In genomic region chr8:106287445-106287844, GRCm38 (mm10) we compare ENCODE assay signal across 23 mouse cellular contexts. TPM values are rescaled to one million over a fixed set of nuclear protein-coding genes. Genes with fewer than 3 reads are reported as not detected.
DNase-seq lines count a peak whose midpoint lies in the region; ATAC-seq and TF ChIP-seq lines count a peak whose summit lies in the region.
"Had no signal": no experiment of that assay in that cellular context is flagged by ENCODE, and none has a peak within 500 bp of the region (broad histone marks: within the 10 kb centered on the region; RNA-seq: fewer than 3 reads in every experiment).

No protein-coding gene starts in this region.

- H3K27me3 ChIP-seq in CH12.LX (replicated peaks), result peaks cover 33% of the 10 kb centered on the region
- H3K27me3 ChIP-seq in intestine, embryonic 16.5 days (replicated peaks; ENCODE audit: control insufficient read depth, insufficient read depth, low read length), result no peaks in the 10 kb centered on the region
- no peaks in the 10 kb centered on the region for H3K27me3 ChIP-seq in stomach, embryonic 15.5 days (replicated peaks)
- H3K27me3 ChIP-seq: forebrain, embryonic 12.5 days; heart, embryonic 13.5 days; liver, embryonic 15.5 days had no signal

- in situ Hi-C loops in CH12.LX (cut with MboI; ENCODE audit: low pct_ligation_motif_present, low pct_unique_long_range_greater_than_20kb, low sequenced_read_pairs), result no loop called here

- H3K9me3 ChIP-seq in CH12.LX (replicated peaks; ENCODE audit: low read length), result no peaks in the 10 kb centered on the region
- no peaks in the 10 kb centered on the region for H3K9me3 ChIP-seq in intestine, embryonic 16.5 days (ENCODE audit: control insufficient read depth, low read length)
- no peaks in the 10 kb centered on the region for H3K9me3 ChIP-seq in stomach, embryonic 15.5 days
- H3K9me3 ChIP-seq: forebrain, embryonic 12.5 days; G1E; heart, embryonic 13.5 days; limb, embryonic 10.5 days; liver, embryonic 15.5 days had no signal

- H3K4me1 ChIP-seq in CH12.LX (ENCODE audit: control insufficient read depth in 1 of 2, insufficient read depth in 2 of 2), result peaks cover 0 to 6% of the 10 kb centered on the region in 2 experiments; a peak in 2 of 4 replicates
- H3K4me1 ChIP-seq in intestine, embryonic 16.5 days (ENCODE audit: control insufficient read depth, insufficient read depth, low read length), result peaks cover 8% of the 10 kb centered on the region; the same call in 1 of the 2 replicates
- no peaks in the 10 kb centered on the region for H3K4me1 ChIP-seq in stomach, embryonic 15.5 days
- H3K4me1 ChIP-seq: heart, embryonic 13.5 days; limb, embryonic 10.5 days; liver, embryonic 15.5 days had no signal

- H3K4me3 ChIP-seq in CH12.LX (replicated peaks in 1 of 3; ENCODE audit: low read depth in 2 of 3, low read length in 2 of 3, poor library complexity in 1 of 3), result no peak overlapping the region
- no peak overlapping the region for H3K4me3 ChIP-seq in intestine, embryonic 16.5 days (ENCODE audit: low read length)
- H3K4me3 ChIP-seq in stomach, embryonic 15.5 days (replicated peaks), result no peak overlapping the region
- H3K4me3 ChIP-seq: forebrain, embryonic 12.5 days; heart, embryonic 13.5 days; limb, embryonic 10.5 days; liver, embryonic 15.5 days had no signal

- H3K27ac ChIP-seq in CH12.LX (ENCODE audit: insufficient read depth, low read depth), result no peak overlapping the region
- peak overlapping the region; percentile 69 for H3K27ac ChIP-seq in intestine, embryonic 16.5 days (ENCODE audit: low read length)
- peak overlapping the region; percentile 64 for H3K27ac ChIP-seq in stomach, embryonic 15.5 days
- H3K27ac ChIP-seq: forebrain, embryonic 12.5 days; heart, embryonic 13.5 days; limb, embryonic 10.5 days; liver, embryonic 15.5 days had no signal

- TF ChIP-seq CTCF in CH12.LX (conservative IDR thresholded peaks at IDR 0.05 in 1 of 2, IDR thresholded peaks at IDR 0.05 in 1 of 2; ENCODE audit: low read depth in 2 of 2, low read length in 2 of 2), result no peak

- peak; percentile 76 for DNase-seq in 3T3-L1 (ENCODE audit: low read depth, low spot score)
- DNase-seq in CH12.LX (ENCODE audit: extremely low read depth), result no peak
- no peak for DNase-seq in kidney, adult 8-10 months
- DNase-seq in natural killer cell, adult 2 months (ENCODE audit: low spot score in 2 of 2), result no peak
- DNase-seq: adrenal gland, adult 2 months; cerebellum, adult 9-11 months; gastrocnemius, postnatal 10 days; heart, adult 11 months; kidney, adult 2 months; kidney, postnatal 25 days; lung, postnatal 14 days; right cerebral cortex, postnatal 4 days; thymus, postnatal 4 days had no signal

- TF ChIP-seq EP300 in CH12.LX (IDR thresholded peaks at IDR 0.05; ENCODE audit: low read length), result no peak

- H3K4me2 ChIP-seq in CH12.LX (ENCODE audit: insufficient read depth, low read depth, poor library complexity, severe bottlenecking), result no peak overlapping the region
- H3K4me2 ChIP-seq in intestine, embryonic 16.5 days (ENCODE audit: low read depth, low read length), result no peak overlapping the region
- no peak overlapping the region for H3K4me2 ChIP-seq in stomach, embryonic 15.5 days
- H3K4me2 ChIP-seq: forebrain, embryonic 12.5 days; heart, embryonic 13.5 days; liver, embryonic 15.5 days had no signal

- dilution Hi-C loops in CH12.LX (cut with MboI; ENCODE audit: extremely low pct_ligation_motif_present, extremely low pct_unique_long_range_greater_than_20kb, low sequenced_read_pairs), result no loop called here

- no peak overlapping the region for H3K9ac ChIP-seq in CH12.LX (ENCODE audit: insufficient read depth, low read depth)
- H3K9ac ChIP-seq in intestine, embryonic 16.5 days (ENCODE audit: low read depth, low read length), result no peak overlapping the region
- H3K9ac ChIP-seq in stomach, embryonic 15.5 days, result no peak overlapping the region
- H3K9ac ChIP-seq: forebrain, embryonic 12.5 days; heart, embryonic 13.5 days; liver, embryonic 15.5 days had no signal

- TF ChIP-seq RAD21 in CH12.LX (IDR thresholded peaks at IDR 0.05; ENCODE audit: low read depth, low read length), result no peak

- ATAC-seq in intestine, embryonic 16.5 days, result peak; percentile 85
- ATAC-seq in stomach, embryonic 15.5 days (ENCODE audit: insufficient read depth, low FRiP score, low read depth), result peak; percentile 61; the same call in 1 of the 2 replicates
- ATAC-seq in cerebellum, adult (ENCODE audit: insufficient number of reproducible peaks, low FRiP score, low TSS enrichment), result no peak
- ATAC-seq: hindbrain, embryonic 16.5 days had no signal

- no peak for TF ChIP-seq POLR2A in CH12.LX (IDR thresholded peaks at IDR 0.05; ENCODE audit: low read depth, low read length)

- no peaks in the 10 kb centered on the region for H3K36me3 ChIP-seq in CH12.LX (replicated peaks in 1 of 2; ENCODE audit: control insufficient read depth in 1 of 2, insufficient read depth in 1 of 2, low read length in 1 of 2)
- no peaks in the 10 kb centered on the region for H3K36me3 ChIP-seq in intestine, embryonic 16.5 days (ENCODE audit: control insufficient read depth, insufficient read depth, low read length)
- H3K36me3 ChIP-seq in stomach, embryonic 15.5 days, result no peaks in the 10 kb centered on the region
- H3K36me3 ChIP-seq: forebrain, embryonic 12.5 days; G1E; heart, embryonic 13.5 days; limb, embryonic 10.5 days; liver, embryonic 15.5 days had no signal

- no peaks in the 10 kb centered on the region for H3K79me2 ChIP-seq in CH12.LX (replicated peaks; ENCODE audit: control insufficient read depth, extremely low read depth, insufficient read depth, poor library complexity, severe bottlenecking)

- WGBS in intestine, embryonic 16.5 days, result 12% methylated on average over 2 of the region's 2 CpGs
- 20% methylated on average over 2 of the region's 2 CpGs for WGBS in stomach, embryonic 15.5 days

TF ChIP-seq in CH12.LX, 34 proteins besides CTCF, POLR2A, EP300 and RAD21:
- peak; percentile 64 for TF ChIP-seq CHD2 (IDR thresholded peaks at IDR 0.05; ENCODE audit: low read length)
- no peak for TF ChIP-seq HCFC1 (IDR thresholded peaks at IDR 0.05; ENCODE audit: low read depth, low read length)
- TF ChIP-seq ZKSCAN1 (IDR thresholded peaks at IDR 0.05; ENCODE audit: borderline replicate concordance, low read depth, low read length), result no peak
- no peak for TF ChIP-seq PAX5 (IDR thresholded peaks at IDR 0.05; ENCODE audit: low read length)
- TF ChIP-seq TCF12 (IDR thresholded peaks at IDR 0.05; ENCODE audit: low read depth, low read length), result no peak
TF ChIP-seq in CH12.LX: peak in this region for 1.

RNA-seq across cellular contexts. Expression of gene Smpd3, which starts 50.3 kb away (rescaled TPM):
- total RNA-seq in CH12.LX (2012; rRNA removed) (0.21 and 0.25 TPM in 2 replicates), CH12.LX (2014; rRNA removed) (0.16 and 0.23 TPM in 2 replicates)
- 0.16 and 0.19 TPM in 2 replicates for polyA plus RNA-seq in CH12.LX (2012; ENCODE audit: insufficient read length, low read depth)
- polyA plus RNA-seq in intestine, embryonic 16.5 days (2015; fragmentation: Nextera tagmentation; extraction: Ambion mirVana), result 21.7 and 23.3 TPM in 2 replicates
- 16.4 and 17.3 TPM in 2 replicates for polyA plus RNA-seq in stomach, embryonic 15.5 days (2015; fragmentation: Nextera tagmentation; extraction: Ambion mirVana)
- total RNA-seq: G1E; megakaryocyte-erythroid progenitor cell, adult 5-6 weeks had no signal
- polyA plus RNA-seq: G1E had no signal

Comparison
In these comparisons a context has a peak if more than half of its experiments do, and no peak if none do; other contexts are left out.
1. RNA of gene Smpd3, which starts 50.3 kb away (polyA plus RNA-seq): 21.7 to 23.3 TPM in intestine, embryonic 16.5 days and 16.4 to 17.3 TPM in stomach, embryonic 15.5 days; 0.16 to 0.19 TPM in CH12.LX; every median in the first group is over 10 times any median in the second.